Comparison of ENCODE assay signal across 8 mouse cellular contexts in the genomic region with DNA sequence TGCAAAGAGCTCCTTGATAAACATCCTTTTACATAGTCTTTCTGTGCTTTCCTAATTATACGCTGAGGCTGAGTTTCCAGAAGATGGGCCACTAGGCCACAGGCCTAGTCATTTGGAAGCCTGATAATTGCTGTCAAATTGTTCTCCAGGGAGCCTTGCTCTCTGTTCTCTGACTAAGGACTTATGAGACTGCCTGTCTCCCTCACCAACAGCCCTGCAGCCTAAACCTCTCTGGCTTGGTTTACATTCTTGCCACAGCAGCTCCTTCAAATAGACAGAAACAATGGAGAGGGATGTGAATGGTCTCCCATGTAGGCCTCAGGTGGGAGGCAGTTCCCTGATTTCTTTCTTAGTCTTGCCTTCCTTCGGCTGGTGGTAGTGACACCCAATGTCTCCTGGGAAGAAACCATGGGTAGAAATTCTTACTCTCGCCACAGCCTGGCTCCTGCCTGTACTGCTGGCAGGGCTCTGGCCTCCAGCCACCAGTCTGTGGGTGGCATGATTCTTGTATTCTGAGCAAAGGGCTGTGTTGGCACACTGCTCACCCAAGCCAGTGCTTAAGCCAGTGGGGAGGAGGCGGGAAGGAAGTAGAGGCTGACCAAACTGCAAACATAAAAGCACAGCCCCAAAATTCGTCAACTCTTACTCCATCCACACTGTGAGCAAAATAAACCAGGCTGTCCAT.
A peak's percentile ranks its signal among the peaks of the same experiment; 100 is the strongest.
DNase-seq lines count a peak whose midpoint lies in the region; ATAC-seq and TF ChIP-seq lines count a peak whose summit lies in the region.

No protein-coding gene starts in this region.

- no peaks in the 10 kb centered on the region for H3K36me3 ChIP-seq in kidney, adult 2 months (ENCODE audit: control insufficient read depth, insufficient read depth, low read length)
- H3K36me3 ChIP-seq in forebrain, postnatal 0 days (ENCODE audit: insufficient read depth): no peaks in the 10 kb centered on the region

- no peak overlapping the region for H3K9ac ChIP-seq in forebrain, postnatal 0 days

- H3K9me3 ChIP-seq in forebrain, postnatal 0 days (ENCODE audit: low read length): no peaks in the 10 kb centered on the region

- H3K4me2 ChIP-seq in forebrain, postnatal 0 days (ENCODE audit: low read depth): no peak overlapping the region

- no peaks in the 10 kb centered on the region for H3K27me3 ChIP-seq in kidney, adult 2 months (replicated peaks; ENCODE audit: control insufficient read depth, insufficient read depth, low read length)
- no peaks in the 10 kb centered on the region for H3K27me3 ChIP-seq in forebrain, postnatal 0 days (ENCODE audit: insufficient read depth, low read length)

- no peak for TF ChIP-seq POLR2A in kidney, adult 2 months (IDR thresholded peaks at IDR 0.05; ENCODE audit: low read depth, low read length)

- H3K27ac ChIP-seq in kidney, adult 2 months (ENCODE audit: insufficient read depth, low read depth, low read length): no peak overlapping the region
- no peak overlapping the region for H3K27ac ChIP-seq in forebrain, postnatal 0 days (ENCODE audit: low read depth, low read length)

- ATAC-seq in forebrain, postnatal 0 days: peak; percentile 90

- TF ChIP-seq CTCF in kidney, adult 2 months (conservative IDR thresholded peaks at IDR 0.05; ENCODE audit: insufficient read depth, insufficient read length, low read depth, low read length): no peak
- no peak for TF ChIP-seq CTCF in forebrain, postnatal 0 days (IDR thresholded peaks at IDR 0.05; ENCODE audit: low read depth)

- H3K4me1 ChIP-seq in kidney, adult 2 months (ENCODE audit: control insufficient read depth, insufficient read depth, low read length): no peaks in the 10 kb centered on the region
- no peaks in the 10 kb centered on the region for H3K4me1 ChIP-seq in forebrain, postnatal 0 days (ENCODE audit: insufficient read depth)

- peak; percentile 46 for DNase-seq in kidney, adult 2 months
- no peak for DNase-seq in kidney, postnatal 14 days
- DNase-seq in adrenal gland, postnatal 25 days: peak; percentile 60
- DNase-seq in forebrain, postnatal 0 days: peak; percentile 75
- DNase-seq in layer of hippocampus, postnatal 25 days (ENCODE audit: extremely low spot score in 1 of 2, low spot score in 1 of 2): peak; percentile 12 to 46
- DNase-seq in right cerebral cortex, adult 18-20 months: peak; percentile 72
- DNase-seq in testis, postnatal 10 days (ENCODE audit: low spot score): no peak
- no peak for DNase-seq in spleen, postnatal 4 days (ENCODE audit: low spot score in 2 of 2)

- no peak overlapping the region for H3K4me3 ChIP-seq in kidney, adult 2 months (ENCODE audit: insufficient read depth, low read depth, low read length)
- H3K4me3 ChIP-seq in forebrain, postnatal 0 days (ENCODE audit: low read depth, low read length): no peak overlapping the region

- 74% methylated on average over 5 of the region's 5 CpGs for WGBS in kidney, adult 2 months
- 37% methylated on average over 5 of the region's 5 CpGs for WGBS in forebrain, postnatal 0 days

Comparison
In these comparisons a context has a peak if more than half of its experiments do, and no peak if none do; other contexts are left out.
1. DNase-seq: peak in kidney, adult 2 months (single experiment), adrenal gland, postnatal 25 days (single experiment), forebrain, postnatal 0 days (single experiment), layer of hippocampus, postnatal 25 days (2 of 2) and right cerebral cortex, adult 18-20 months (single experiment); none in kidney, postnatal 14 days (single experiment), testis, postnatal 10 days (single experiment) and spleen, postnatal 4 days (0 of 2).